Mouse (Mus musculus): Measurements from ENCODE around the gene Nr1d1. TPM values are rescaled to one million over a fixed set of nuclear protein-coding genes. Genes with fewer than 3 reads are reported as not detected.

The Nr1d1 gene
- polyA plus RNA-seq, 1 experiment from 2014 or later: 0.66 TPM

DNA sequence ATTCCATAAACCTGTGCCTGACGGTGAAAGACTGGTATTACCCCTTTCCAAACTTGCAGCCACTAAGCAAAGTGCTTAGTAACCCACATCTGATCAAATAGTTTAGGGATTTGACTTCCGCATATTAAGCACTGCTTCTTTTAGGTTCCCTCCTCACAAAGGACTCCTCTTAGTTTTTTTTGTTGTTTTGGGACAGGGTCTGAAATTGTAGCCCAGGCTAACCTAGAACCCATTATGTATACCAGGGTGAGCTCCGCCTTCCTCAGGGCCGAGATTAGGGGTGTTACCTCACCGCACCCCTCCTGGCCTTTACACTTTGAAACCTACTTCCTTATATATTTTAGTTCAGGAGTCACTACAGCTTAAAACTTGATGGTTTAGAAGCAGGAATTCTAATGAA, 14.7 kb upstream of the Nr1d1 start:
- peak overlapping the region; percentile 65; the same call in 1 of the 2 replicates for H3K9ac ChIP-seq (ENCODE audit: low read depth, low read length)
- no peaks in the 10 kb centered on the region for H3K36me3 ChIP-seq (ENCODE audit: control insufficient read depth, insufficient read depth)
- no peaks in the 10 kb centered on the region for H3K27me3 ChIP-seq (ENCODE audit: control insufficient read depth, insufficient read depth, low read depth, low read length)
- H3K27ac ChIP-seq (ENCODE audit: low read length): no peak overlapping the region
- H3K4me3 ChIP-seq (ENCODE audit: low read depth, low read length): peak overlapping the region; percentile 63
- H3K4me1 ChIP-seq (ENCODE audit: control insufficient read depth, low read depth, low read length): peaks cover 57% of the 10 kb centered on the region
- no peaks in the 10 kb centered on the region for H3K9me3 ChIP-seq (replicated peaks; ENCODE audit: control insufficient read depth, low read length)
- ATAC-seq (ENCODE audit: low read depth): no peak
- 17% methylated on average over 5 of the region's 5 CpGs for WGBS (ENCODE audit: insufficient replicate concordance)
- peak overlapping the region; percentile 92 for H3K4me2 ChIP-seq (ENCODE audit: low read depth, low read length)

DNA sequence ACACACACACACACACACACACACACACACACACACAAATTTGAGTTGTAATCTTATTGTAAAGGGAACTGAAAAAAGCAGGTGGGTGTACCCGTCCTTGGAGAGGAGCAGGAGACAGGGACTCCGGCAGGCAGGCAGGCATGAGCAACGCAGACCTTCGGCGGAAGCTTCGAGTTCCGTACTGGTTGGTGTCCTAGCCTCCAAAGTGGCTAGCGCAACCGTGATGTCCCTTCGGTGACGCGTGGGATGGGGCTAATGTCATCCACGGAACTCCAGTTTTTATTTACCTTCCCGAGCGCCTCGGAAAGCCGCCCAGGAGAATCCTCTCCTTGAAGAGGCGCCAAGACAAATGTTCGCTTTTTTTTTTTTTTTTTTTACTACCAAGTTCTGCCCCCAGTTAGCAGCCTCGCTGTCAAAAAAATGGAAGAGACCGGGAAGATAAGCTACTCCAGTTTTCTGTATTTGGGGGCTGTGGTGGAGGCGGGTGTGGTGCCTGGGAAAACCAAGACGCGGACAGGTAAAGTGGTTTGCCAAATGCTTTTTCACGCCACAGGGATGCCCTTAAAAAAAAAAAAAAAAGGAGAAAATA, 14.2 kb upstream of the Nr1d1 start:
- H3K9ac ChIP-seq (ENCODE audit: low read depth, low read length): peak overlapping the region; percentile 65
- ATAC-seq (ENCODE audit: low read depth): no peak
- H3K9me3 ChIP-seq (replicated peaks; ENCODE audit: control insufficient read depth, low read length): no peaks in the 10 kb centered on the region
- peak overlapping the region; percentile 39; the same call in 1 of the 2 replicates for H3K27ac ChIP-seq (ENCODE audit: low read length)
- H3K4me3 ChIP-seq (ENCODE audit: low read depth, low read length): peak overlapping the region; percentile 63
- no peaks in the 10 kb centered on the region for H3K27me3 ChIP-seq (ENCODE audit: control insufficient read depth, insufficient read depth, low read depth, low read length)
- peaks cover 58% of the 10 kb centered on the region for H3K4me1 ChIP-seq (ENCODE audit: control insufficient read depth, low read depth, low read length)
- H3K36me3 ChIP-seq (ENCODE audit: control insufficient read depth, insufficient read depth): no peaks in the 10 kb centered on the region
- under 1% methylated on average over 25 of the region's 25 CpGs for WGBS (ENCODE audit: insufficient replicate concordance)
- H3K4me2 ChIP-seq (ENCODE audit: low read depth, low read length): peak overlapping the region; percentile 92

DNA sequence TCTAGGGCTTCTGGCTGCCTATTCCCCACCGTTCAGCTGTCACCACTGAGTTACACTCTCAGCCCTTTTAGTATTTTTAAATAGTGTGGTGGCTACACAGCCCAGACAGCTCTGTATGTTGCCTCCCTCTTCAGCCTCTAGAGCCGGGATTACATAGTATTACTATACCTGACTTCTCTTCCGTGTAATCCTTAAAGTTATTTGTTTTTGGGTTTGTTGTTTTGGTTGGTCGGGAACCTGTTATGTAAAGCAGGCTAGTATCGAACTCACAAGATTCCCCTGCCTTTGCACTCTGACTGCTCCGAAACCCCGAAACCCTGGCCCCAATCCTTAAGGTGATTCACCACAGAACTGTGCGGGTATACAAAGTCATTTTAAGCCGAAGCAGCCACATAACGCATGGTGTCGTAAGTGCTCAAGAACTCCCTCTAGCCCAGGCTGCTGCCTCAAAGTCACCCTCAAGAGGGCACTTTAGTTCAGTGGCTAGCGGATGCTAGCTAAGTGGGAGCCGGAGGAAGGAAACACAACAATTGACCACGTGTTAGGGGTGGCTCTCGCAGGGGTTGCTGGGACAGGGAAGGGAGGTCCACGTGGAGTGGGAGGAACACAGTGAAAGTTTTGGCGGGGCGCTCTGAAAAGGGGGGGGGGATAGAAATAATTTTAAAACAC, 13.6 kb upstream of the Nr1d1 start:
- H3K9me3 ChIP-seq (replicated peaks; ENCODE audit: control insufficient read depth, low read length): no peaks in the 10 kb centered on the region
- peak overlapping the region; percentile 63 for H3K4me3 ChIP-seq (ENCODE audit: low read depth, low read length)
- H3K4me2 ChIP-seq (ENCODE audit: low read depth, low read length): peak overlapping the region; percentile 92
- H3K9ac ChIP-seq (ENCODE audit: low read depth, low read length): peak overlapping the region; percentile 65
- H3K4me1 ChIP-seq (ENCODE audit: control insufficient read depth, low read depth, low read length): peaks cover 58% of the 10 kb centered on the region
- H3K27me3 ChIP-seq (ENCODE audit: control insufficient read depth, insufficient read depth, low read depth, low read length): no peaks in the 10 kb centered on the region
- H3K27ac ChIP-seq (ENCODE audit: low read length): peak overlapping the region; percentile 67
- 8% methylated on average over 18 of the region's 18 CpGs for WGBS (ENCODE audit: insufficient replicate concordance)
- peak; percentile 77 for ATAC-seq (ENCODE audit: low read depth)
- no peaks in the 10 kb centered on the region for H3K36me3 ChIP-seq (ENCODE audit: control insufficient read depth, insufficient read depth)

DNA sequence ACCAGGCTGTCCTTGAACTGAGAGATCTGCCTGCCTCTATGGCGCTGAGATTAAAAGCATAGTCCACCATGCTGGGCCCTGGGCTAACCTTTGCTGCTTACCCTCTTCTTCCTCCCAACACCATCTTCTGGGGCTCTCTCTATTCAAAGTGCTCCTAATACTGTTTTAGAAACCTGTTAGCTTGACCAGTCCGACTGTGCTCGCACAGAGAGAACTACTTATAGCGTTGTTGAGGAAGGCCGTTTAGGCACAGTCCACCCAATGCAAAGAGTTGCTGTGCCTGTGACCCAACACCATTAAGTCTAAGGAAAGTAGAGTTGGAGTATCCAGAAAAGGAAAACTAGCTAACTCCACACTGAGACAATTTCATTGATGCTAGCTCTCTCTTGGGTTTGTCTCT, 13.0 kb upstream of the Nr1d1 start:
- H3K4me1 ChIP-seq (ENCODE audit: control insufficient read depth, low read depth, low read length): peaks cover 62% of the 10 kb centered on the region
- peak overlapping the region; percentile 92; the same call in 1 of the 2 replicates for H3K4me2 ChIP-seq (ENCODE audit: low read depth, low read length)
- peak overlapping the region; percentile 67 for H3K27ac ChIP-seq (ENCODE audit: low read length)
- WGBS (ENCODE audit: insufficient replicate concordance): 84% methylated on average over 5 of the region's 5 CpGs
- H3K9ac ChIP-seq (ENCODE audit: low read depth, low read length): no peak overlapping the region; the same call in 1 of the 2 replicates
- ATAC-seq (ENCODE audit: low read depth): no peak
- H3K27me3 ChIP-seq (ENCODE audit: control insufficient read depth, insufficient read depth, low read depth, low read length): no peaks in the 10 kb centered on the region
- no peaks in the 10 kb centered on the region for H3K9me3 ChIP-seq (replicated peaks; ENCODE audit: control insufficient read depth, low read length)
- no peak overlapping the region for H3K4me3 ChIP-seq (ENCODE audit: low read depth, low read length)
- no peaks in the 10 kb centered on the region for H3K36me3 ChIP-seq (ENCODE audit: control insufficient read depth, insufficient read depth)

DNA sequence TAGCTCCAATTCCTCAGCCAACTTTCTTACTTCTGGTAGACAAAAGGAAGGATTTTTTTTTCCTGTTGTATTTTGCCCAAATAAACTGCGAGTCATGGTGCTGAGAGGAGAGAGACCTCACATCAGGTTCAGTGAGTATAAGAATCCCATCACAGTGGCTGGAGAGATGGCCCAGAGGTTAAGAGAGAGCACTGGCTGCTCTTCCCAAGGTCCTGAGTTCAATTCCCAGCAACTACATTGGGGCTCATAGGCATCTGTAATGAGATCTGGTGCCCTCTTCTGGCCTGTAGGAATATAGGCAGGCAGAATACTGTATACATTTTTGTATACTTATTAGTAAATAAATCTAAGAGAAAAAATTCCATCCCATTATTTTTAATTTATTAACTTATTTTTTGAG, 12.6 kb upstream of the Nr1d1 start:
- no peak for ATAC-seq (ENCODE audit: low read depth)
- H3K9me3 ChIP-seq (replicated peaks; ENCODE audit: control insufficient read depth, low read length): no peaks in the 10 kb centered on the region
- H3K9ac ChIP-seq (ENCODE audit: low read depth, low read length): no peak overlapping the region
- H3K36me3 ChIP-seq (ENCODE audit: control insufficient read depth, insufficient read depth): no peaks in the 10 kb centered on the region
- no peak overlapping the region for H3K4me3 ChIP-seq (ENCODE audit: low read depth, low read length)
- H3K27me3 ChIP-seq (ENCODE audit: control insufficient read depth, insufficient read depth, low read depth, low read length): no peaks in the 10 kb centered on the region
- 83% methylated on average over 1 of the region's 1 CpGs for WGBS (ENCODE audit: insufficient replicate concordance)
- no peak overlapping the region for H3K27ac ChIP-seq (ENCODE audit: low read length)
- no peak overlapping the region for H3K4me2 ChIP-seq (ENCODE audit: low read depth, low read length)
- peaks cover 66% of the 10 kb centered on the region for H3K4me1 ChIP-seq (ENCODE audit: control insufficient read depth, low read depth, low read length)

DNA sequence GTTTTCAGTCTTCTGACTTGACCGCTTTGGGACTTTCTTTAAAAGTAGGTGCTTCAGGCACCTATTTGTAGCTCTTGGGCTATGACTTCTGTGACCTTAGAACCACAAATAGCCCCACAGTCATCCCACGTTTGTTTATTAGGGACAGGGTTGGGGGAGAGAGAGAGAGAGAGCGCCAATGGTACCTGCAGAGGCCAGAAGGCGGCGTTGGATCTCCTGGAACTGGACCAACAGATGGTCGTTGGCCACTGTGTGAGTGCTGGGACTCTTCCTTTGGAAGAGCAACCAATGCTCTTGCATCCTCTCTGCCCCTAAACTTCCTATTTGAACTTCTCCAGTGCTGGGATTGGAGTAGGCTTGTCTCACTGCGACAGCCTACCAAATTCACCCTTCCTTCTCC, 12.1 kb upstream of the Nr1d1 start:
- peak overlapping the region; percentile 52; the same call in 1 of the 2 replicates for H3K27ac ChIP-seq (ENCODE audit: low read length)
- ATAC-seq (ENCODE audit: low read depth): no peak
- no peak overlapping the region for H3K9ac ChIP-seq (ENCODE audit: low read depth, low read length)
- peaks cover 70% of the 10 kb centered on the region for H3K4me1 ChIP-seq (ENCODE audit: control insufficient read depth, low read depth, low read length)
- H3K27me3 ChIP-seq (ENCODE audit: control insufficient read depth, insufficient read depth, low read depth, low read length): no peaks in the 10 kb centered on the region
- no peaks in the 10 kb centered on the region for H3K9me3 ChIP-seq (replicated peaks; ENCODE audit: control insufficient read depth, low read length)
- H3K4me2 ChIP-seq (ENCODE audit: low read depth, low read length): no peak overlapping the region
- 36% methylated on average over 7 of the region's 7 CpGs for WGBS (ENCODE audit: insufficient replicate concordance)
- no peaks in the 10 kb centered on the region for H3K36me3 ChIP-seq (ENCODE audit: control insufficient read depth, insufficient read depth)
- no peak overlapping the region for H3K4me3 ChIP-seq (ENCODE audit: low read depth, low read length)

DNA sequence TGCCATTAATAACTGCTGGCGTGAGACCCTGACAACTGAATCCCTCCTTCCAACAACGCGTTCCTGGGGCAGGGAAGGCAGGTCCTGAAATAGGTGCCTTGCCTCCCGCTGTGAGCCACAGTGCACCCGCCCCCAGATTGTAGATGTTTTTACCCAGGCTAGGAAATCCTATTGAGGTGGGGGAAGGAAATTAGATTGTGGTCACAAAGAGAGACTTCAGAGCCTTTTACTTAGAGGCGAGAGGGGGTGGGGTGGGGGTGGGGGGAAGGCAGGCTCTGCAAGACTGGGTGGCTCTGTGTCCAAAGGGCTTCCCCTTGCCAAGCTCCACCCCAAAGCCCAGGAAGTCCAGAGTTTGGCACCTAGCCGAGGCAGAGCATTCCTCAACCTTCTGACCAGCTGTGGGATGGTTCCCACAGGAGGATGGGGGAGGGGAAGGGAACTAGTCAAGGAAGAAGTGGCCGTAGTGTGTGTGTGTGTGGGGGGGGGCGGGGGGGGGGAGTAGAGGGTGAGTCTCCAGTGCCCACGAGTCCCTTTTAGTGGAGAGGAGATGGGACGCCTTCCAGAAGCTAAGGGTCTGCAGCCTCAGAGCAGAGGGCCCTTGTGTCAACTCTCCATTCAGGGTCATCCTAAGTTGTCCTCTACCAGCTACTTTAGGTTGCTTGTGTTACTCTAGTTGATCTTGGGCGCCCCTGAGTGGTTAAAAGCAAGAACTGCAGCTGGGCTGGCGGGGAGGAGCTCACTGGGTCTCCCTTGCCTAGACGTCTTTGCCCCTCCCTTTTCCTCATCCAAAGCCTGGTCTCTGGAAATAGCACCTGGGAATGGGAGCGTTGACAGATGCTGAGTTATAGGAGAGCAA, 11.5 kb upstream of the Nr1d1 start:
- H3K9ac ChIP-seq (ENCODE audit: low read depth, low read length): no peak overlapping the region
- 2% methylated on average over 14 of the region's 15 CpGs for WGBS (ENCODE audit: insufficient replicate concordance)
- peak; percentile 62 for ATAC-seq (ENCODE audit: low read depth)
- H3K9me3 ChIP-seq (replicated peaks; ENCODE audit: control insufficient read depth, low read length): no peaks in the 10 kb centered on the region
- peak overlapping the region; percentile 69 for H3K27ac ChIP-seq (ENCODE audit: low read length)
- H3K27me3 ChIP-seq (ENCODE audit: control insufficient read depth, insufficient read depth, low read depth, low read length): no peaks in the 10 kb centered on the region
- peak overlapping the region; percentile 12 for H3K4me2 ChIP-seq (ENCODE audit: low read depth, low read length)
- H3K4me1 ChIP-seq (ENCODE audit: control insufficient read depth, low read depth, low read length): peaks cover 74% of the 10 kb centered on the region
- H3K4me3 ChIP-seq (ENCODE audit: low read depth, low read length): no peak overlapping the region
- H3K36me3 ChIP-seq (ENCODE audit: control insufficient read depth, insufficient read depth): no peaks in the 10 kb centered on the region

DNA sequence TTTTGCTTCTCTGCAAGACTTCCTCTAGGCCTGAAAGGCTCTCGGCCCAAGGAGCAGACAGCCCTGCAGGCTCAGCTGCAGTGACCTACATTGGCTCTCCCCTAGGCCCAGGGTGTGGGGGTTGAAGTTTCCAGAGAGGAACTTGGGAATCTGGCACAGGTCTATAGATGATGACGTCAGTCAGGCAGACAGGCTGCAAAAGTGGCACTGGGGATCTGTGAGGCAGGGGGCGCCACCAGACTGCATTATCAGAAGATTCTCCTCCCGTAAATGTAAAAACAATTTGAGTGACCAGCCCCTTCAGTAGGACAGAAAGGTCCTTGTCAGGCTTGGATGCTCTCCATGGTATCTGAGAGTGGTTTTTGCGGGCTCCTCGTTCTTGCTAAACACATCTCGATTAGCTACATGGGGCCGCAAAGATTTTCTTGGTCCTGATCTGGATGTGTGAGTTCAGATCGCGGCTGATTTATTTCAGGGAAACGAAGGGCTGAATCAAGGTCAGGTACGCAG, 10.7 kb upstream of the Nr1d1 start:
- WGBS (ENCODE audit: insufficient replicate concordance): 5% methylated on average over 12 of the region's 12 CpGs
- no peak overlapping the region for H3K4me3 ChIP-seq (ENCODE audit: low read depth, low read length)
- peak overlapping the region; percentile 12 for H3K4me2 ChIP-seq (ENCODE audit: low read depth, low read length)
- no peak for ATAC-seq (ENCODE audit: low read depth)
- no peaks in the 10 kb centered on the region for H3K36me3 ChIP-seq (ENCODE audit: control insufficient read depth, insufficient read depth)
- no peaks in the 10 kb centered on the region for H3K9me3 ChIP-seq (replicated peaks; ENCODE audit: control insufficient read depth, low read length)
- no peak overlapping the region for H3K9ac ChIP-seq (ENCODE audit: low read depth, low read length)
- peak overlapping the region; percentile 69 for H3K27ac ChIP-seq (ENCODE audit: low read length)
- peaks cover 72% of the 10 kb centered on the region for H3K4me1 ChIP-seq (ENCODE audit: control insufficient read depth, low read depth, low read length)
- no peaks in the 10 kb centered on the region for H3K27me3 ChIP-seq (ENCODE audit: control insufficient read depth, insufficient read depth, low read depth, low read length)
